Mouse (Mus musculus) monocyte, adult 5-6 weeks (primary cell): ENCODE measurements at regions not wholly inside any gene's neighbourhood (a gene's known extent, or its start where the extent isn't known, plus 50 kb on each side); places are given as distances from the start of the nearest gene placed in this dataset.

Source experiments
- ATAC-seq: fragments of 153-309, 156-312 bp; replicated peaks from 2 replicates; pipeline ENCODE4 v1.8.0; 2017; ENCODE audit warnings: mild to moderate bottlenecking; ENCODE audit not compliant: low TSS enrichment, insufficient number of reproducible peaks, severe bottlenecking, poor library complexity, low FRiP score

DNA sequence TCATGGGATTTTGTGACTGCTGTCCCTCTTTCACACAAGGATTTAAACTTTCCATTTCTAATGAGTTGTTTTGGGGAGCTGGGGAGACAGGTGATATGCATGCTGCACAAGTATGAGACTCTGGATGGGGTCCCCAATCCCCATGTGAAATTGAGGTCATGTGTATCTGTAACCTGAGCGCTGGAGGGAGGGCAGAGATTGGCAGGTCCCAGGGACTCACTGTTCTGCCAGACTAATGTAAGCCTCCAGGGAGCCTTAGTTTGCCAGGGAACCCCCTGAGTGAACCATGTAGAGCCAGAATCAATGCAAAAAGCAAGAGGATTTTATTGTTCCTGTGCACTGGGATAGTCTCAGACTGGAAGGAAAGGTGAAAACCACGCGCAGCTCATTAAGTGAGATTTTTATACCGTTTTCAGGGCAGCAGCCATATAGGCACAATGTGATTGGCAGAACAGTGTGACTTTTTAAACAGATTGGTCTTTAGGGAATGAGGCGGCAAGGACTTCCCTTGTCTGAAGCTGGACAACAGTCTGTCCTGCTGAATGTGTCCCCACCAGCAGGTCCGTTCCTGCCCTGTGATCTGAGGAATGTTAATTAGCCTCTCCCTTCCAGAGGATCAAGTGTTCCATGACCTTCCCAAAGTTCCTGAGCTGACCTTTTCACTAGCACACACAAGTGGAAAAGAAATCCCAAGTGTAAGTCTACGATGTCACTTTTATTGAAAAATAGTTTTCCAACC is 59.9 kb upstream of the Oxgr1 start:
- ATAC-seq = no peak

DNA sequence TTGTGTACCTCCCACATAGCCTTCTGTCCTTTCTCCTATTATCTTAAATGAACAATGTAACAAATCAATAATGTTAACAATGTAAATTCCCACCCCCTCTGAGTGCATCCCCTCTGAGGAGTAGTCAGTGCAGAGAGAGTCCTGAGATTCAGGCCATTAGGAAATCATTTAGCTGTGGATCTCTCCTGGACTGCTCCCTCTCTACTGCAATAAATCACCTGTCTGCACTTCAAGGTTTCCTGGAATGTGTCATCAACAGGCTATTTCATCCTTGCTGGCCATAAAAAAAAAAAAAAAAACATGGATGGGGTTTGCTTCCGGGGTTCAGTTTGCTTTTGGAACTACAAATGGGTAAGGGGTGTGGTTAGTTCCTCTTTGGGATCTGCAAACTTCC is 60.5 kb upstream of the Oxgr1 start:
- no peak for ATAC-seq

GRCm38 (mm10) chr14:120109846-120110245 is 67.6 kb upstream of the Oxgr1 start:
- no peak for ATAC-seq

- ATAC-seq = no peak
Observed at GRCm38 (mm10) chr14:120113316-120113715, 71.1 kb upstream of the Oxgr1 start.

- ATAC-seq = no peak
Observed at GRCm38 (mm10) chr14:120118582-120118981, 76.3 kb upstream of the Oxgr1 start.

DNA sequence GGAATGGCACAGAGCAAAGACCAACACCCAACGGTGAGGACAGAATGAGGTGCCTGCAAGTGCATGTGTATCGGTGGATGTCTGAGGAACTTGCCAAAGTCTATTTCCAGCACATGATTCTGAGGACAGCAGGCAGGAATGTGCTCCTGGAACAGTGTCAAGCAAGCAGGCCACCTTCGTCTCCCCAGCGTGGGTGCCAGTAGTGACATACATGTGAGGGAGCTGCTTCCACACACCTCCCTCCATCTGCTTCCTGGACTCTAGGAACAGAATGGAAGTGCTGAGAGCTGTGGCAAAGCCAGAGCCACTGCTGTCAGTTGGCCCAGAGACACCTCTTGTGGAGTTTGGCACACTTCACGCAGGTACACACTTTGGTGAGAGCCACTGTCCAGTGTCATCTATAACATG is 76.9 kb upstream of the Oxgr1 start:
- no peak for ATAC-seq

DNA sequence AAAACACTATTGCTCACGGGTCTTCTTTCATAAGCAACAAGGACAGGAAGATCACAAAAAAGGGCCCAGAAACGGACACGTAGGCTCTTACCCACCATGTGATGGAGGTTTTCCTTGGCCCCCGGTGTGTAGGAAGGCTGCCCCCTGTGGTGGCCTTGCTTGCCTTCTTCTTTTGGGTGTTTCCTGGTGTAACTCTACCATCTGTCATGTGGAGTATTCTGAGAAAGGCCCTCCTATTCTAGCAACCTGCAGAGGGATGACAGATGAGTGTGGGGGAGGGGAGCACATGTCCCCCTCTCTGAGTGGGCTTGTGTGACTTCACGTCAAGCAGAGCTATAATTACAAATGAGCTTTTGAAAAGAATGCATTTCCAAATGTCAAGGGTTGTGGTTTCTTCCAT is 77.3 kb upstream of the Oxgr1 start:
- ATAC-seq = no peak

- ATAC-seq = no peak
Observed at GRCm38 (mm10) chr14:120120261-120120660, 78.0 kb upstream of the Oxgr1 start.

DNA sequence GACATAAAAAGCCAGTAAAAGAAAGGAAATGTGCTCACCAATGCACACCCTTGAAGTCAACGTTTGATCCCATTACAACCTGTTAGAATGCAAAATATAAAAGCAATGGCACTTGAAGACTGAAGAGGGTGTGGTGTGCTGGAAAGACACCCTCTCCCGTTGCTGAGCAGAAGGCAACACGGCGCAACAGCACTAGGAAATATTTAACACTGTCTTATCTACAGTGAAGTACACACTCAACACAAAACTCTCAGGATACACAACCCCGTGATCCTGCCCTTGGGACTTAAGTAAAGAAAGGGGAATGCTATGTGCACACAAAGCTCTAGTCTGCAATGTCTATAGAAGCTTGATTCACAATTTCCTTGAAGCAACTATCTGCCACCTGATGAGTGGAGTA is 83.1 kb upstream of the Oxgr1 start:
- ATAC-seq = no peak

- no peak for ATAC-seq
Observed at GRCm38 (mm10) chr14:120127481-120127880, 85.2 kb upstream of the Oxgr1 start.

- ATAC-seq = no peak
Observed at GRCm38 (mm10) chr14:120134346-120135008, 92.2 kb upstream of the Oxgr1 start.

DNA sequence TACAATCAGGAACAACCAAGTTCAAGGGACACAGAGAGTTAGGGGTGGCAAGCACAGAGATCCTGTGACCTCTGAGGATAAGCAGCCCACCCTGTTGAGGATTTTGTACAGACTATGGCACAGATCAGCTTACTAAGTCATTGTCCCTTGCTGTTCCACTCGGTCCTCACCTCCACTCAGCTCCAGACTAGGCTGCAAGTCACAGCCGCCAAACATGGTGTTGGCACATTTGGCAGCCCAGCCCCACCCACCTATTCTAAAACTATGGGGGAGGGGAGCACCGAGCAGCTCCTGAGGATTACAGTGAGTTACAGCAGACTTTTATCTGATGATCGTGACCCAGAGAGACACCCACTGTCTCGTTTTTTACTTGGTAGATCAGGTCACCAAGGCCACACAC is 93.0 kb upstream of the Oxgr1 start:
- ATAC-seq = no peak

- ATAC-seq = no peak
Observed at GRCm38 (mm10) chr14:120136736-120137135, 94.5 kb upstream of the Oxgr1 start.

- peak; percentile 82 for ATAC-seq
Observed at GRCm38 (mm10) chr14:120137680-120138136, 95.5 kb upstream of the Oxgr1 start.

- ATAC-seq = no peak
Observed at GRCm38 (mm10) chr14:120138546-120138945, 96.3 kb upstream of the Oxgr1 start.

- ATAC-seq = no peak
Observed at GRCm38 (mm10) chr14:120139256-120139655, 97.0 kb upstream of the Oxgr1 start.

GRCm38 (mm10) chr14:120139671-120140071 is 97.4 kb upstream of the Oxgr1 start:
- no peak for ATAC-seq

GRCm38 (mm10) chr14:120140211-120140610 is 98.0 kb upstream of the Oxgr1 start:
- no peak for ATAC-seq

- no peak for ATAC-seq
Observed at GRCm38 (mm10) chr14:120140791-120141747, 98.8 kb upstream of the Oxgr1 start.
